Mouse (Mus musculus) testis, adult 2 months (tissue): Measurements from ENCODE around the gene Megf6. TPM values are rescaled to one million over a fixed set of nuclear protein-coding genes. Genes with fewer than 3 reads are reported as not detected.

ENCODE experiments used
- H3K27ac ChIP-seq: fragments of 200-500 bp; 2 replicates; pipeline ENCODE4 v1.5.1; 2012; ENCODE audit warnings: low read depth, low read length; ENCODE audit not compliant: control insufficient read depth, insufficient read depth
- H3K27me3 ChIP-seq: fragments of 200-500 bp; 2 replicates; pipeline ENCODE4 v1.6.1; 2012; ENCODE audit warnings: mild to moderate bottlenecking, low read length, moderate library complexity; ENCODE audit not compliant: control insufficient read depth, insufficient read depth
- H3K36me3 ChIP-seq: fragments of 200-500 bp; 2 replicates; pipeline ENCODE4 v1.6.1; 2012; ENCODE audit warnings: mild to moderate bottlenecking, low read length; ENCODE audit not compliant: control insufficient read depth, insufficient read depth
- H3K4me1 ChIP-seq: fragments of 200-500 bp; 2 replicates; pipeline ENCODE4 v1.6.1; 2012; ENCODE audit warnings: low read length; ENCODE audit not compliant: control insufficient read depth, insufficient read depth
- H3K4me3 ChIP-seq: fragments of 200-500 bp; 2 replicates; pipeline ENCODE4 v1.5.1; 2012; ENCODE audit warnings: low read depth, mild to moderate bottlenecking, low read length, moderate library complexity, mixed read lengths; ENCODE audit not compliant: control insufficient read depth
- CTCF ChIP-seq: fragments of 200-500 bp; IDR thresholded peaks from 2 replicates; pipeline ENCODE4 v1.5.1; 2012; ENCODE audit warnings: low read depth, mild to moderate bottlenecking, inconsistent platforms, low read length, moderate library complexity; ENCODE audit not compliant: control insufficient read depth, insufficient read depth, insufficient replicate concordance
- POLR2A ChIP-seq: fragments of 200-500 bp; IDR thresholded peaks from 2 replicates; pipeline ENCODE4 v1.6.1; 2012; ENCODE audit warnings: low read depth, mild to moderate bottlenecking, inconsistent platforms, low read length, moderate library complexity; ENCODE audit not compliant: control insufficient read depth
- polyA plus RNA-seq: library from polyadenylated mRNA; depleted of rRNA; stranded (reverse); fragments of >200 nt; gene quantifications from 2 replicates; pipeline ENCODE4 v1.2.3, GENCODE M21; 2012

Gene Megf6
- polyA plus RNA-seq, 1 experiment, result 1.0 TPM

DNA sequence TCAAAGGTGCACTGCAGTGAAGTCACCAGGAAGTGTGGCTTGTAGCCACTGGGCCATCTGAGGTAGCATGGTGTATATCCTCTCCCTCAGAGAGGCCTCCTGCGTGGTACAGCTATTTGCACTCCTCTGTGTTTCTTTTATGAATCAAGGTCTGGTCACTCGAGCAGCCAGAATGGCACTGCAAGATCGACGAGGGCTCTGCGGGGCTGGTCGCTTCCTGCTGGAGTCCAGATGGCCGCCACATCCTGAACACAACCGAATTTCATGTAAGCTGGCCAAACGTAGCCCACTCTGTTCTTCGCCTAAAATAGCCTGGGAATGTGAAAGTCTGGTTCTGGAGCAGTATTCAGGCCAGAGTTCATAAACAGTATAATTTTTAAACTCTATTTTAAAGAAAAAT is 24.2 kb upstream of the Megf6 start:
- no peak overlapping the region for H3K4me3 ChIP-seq

DNA sequence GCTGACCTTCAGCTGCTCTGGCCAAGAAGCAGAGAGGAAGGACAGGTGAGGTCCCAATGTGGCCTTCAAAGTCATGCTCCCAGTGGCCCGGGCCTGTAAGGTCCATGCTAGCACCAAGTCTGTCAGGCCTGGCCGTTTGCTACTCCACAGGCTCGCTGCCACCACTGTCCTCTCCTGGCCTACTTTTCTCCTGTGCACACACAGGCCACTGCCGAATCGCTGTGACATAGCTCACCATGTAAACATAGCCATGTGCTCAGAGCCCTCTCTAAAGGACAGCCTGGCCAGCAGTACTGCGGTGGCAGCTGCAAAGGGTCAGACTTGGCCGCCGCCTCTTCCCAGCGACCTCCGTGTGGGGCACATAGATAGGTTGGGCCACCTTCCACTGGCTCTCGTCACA is 16.4 kb upstream of the Megf6 start:
- TF ChIP-seq POLR2A, result no peak
- TF ChIP-seq CTCF, result no peak

More for the DNA sequence above, 24.2 kb upstream of the Megf6 start:
- TF ChIP-seq POLR2A (no peak), CTCF (no peak)
- Histone ChIP-seq H3K27ac (no peak overlapping the region), H3K4me1 (peaks cover 16% of the 10 kb centered on the region), H3K27me3 (no peaks in the 10 kb centered on the region), H3K36me3 (no peaks in the 10 kb centered on the region)

DNA sequence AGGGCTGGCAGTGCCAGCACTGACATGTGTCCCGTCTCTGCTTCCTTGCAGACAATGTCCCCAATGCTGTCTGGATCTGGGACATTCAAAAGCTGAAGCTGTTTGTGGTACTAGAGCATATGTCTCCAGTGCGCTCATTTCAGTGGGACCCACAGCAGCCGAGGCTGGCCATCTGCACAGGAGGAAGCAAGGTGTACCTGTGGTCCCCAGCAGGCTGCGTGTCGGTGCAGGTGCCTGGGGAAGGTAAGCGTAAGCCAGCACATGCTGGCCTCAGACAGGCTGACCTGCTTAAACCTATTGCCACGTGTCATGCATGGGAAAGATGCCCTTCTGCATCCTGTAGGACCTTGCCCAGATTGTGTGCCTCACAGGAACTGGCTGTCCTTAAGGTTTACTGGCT is 14.5 kb upstream of the Megf6 start:
- Histone ChIP-seq H3K36me3 (peaks cover 2% of the 10 kb centered on the region), H3K4me1 (peaks cover 5% of the 10 kb centered on the region), H3K4me3 (no peak overlapping the region), H3K27ac (no peak overlapping the region), H3K27me3 (no peaks in the 10 kb centered on the region)
- TF ChIP-seq POLR2A (no peak), CTCF (no peak)

More for the DNA sequence above, 16.4 kb upstream of the Megf6 start:
- Histone ChIP-seq H3K27me3 (no peaks in the 10 kb centered on the region), H3K27ac (no peak overlapping the region), H3K4me1 (no peaks in the 10 kb centered on the region; the same call in 1 of the 2 replicates), H3K36me3 (peaks cover 2% of the 10 kb centered on the region), H3K4me3 (no peak overlapping the region)

DNA sequence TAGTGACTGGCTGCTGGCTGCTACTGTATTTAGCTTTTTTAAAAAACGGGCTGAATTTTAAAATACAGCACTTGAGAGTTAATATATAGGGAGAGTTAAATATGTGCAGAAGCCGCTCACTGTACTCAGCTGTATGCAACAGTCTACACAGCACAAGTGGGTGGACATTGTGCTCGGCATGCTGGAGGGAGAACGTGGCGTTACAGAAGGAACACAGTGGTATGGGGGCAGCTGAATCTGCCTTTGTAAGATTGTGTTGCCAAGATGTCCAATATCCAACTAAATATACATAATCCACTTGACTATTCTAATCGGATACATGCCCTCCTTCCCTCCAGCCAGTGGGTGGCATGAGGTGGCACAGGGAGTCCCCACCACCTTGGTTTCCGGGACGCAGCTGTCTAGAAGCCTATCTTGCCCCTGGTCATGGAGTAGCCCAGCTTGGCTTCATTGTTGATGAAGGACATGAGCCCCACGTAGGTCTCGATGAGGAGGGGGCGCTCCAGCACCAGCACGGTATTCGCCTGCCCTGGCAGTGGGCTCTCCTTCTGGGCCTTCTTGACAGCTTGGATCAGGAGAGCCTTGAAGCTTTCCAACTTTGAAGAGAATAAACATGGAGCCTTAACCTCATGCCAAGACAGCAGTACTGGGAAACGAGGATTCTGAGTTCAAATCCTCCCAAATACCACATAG is 12.4 kb upstream of the Megf6 start:
- H3K4me1 ChIP-seq, result peaks cover 11% of the 10 kb centered on the region
- TF ChIP-seq POLR2A (no peak), CTCF (no peak)
- H3K4me3 ChIP-seq, result no peak overlapping the region
- peaks cover 2% of the 10 kb centered on the region for H3K36me3 ChIP-seq
- no peak overlapping the region for H3K27ac ChIP-seq
- H3K27me3 ChIP-seq, result no peaks in the 10 kb centered on the region

DNA sequence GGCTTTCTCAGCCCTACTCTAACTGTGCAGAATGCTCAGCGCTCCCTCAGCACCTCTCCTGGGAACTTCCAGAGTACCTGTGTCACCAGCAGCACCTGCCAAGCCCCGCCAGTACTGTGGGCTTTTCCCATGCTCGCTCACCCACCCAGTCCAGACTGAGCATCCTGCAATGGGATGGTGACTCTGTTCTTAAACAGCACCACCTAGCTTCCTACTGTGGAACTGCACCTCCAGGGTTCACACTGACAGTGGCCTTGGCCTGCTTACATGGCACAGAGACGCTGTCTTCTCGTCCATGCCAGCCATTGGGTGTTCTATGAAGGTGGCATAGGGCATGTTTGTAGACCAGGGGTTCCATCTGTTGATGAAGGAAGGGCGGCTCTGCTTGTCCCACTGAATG is 11.5 kb upstream of the Megf6 start:
- Histone ChIP-seq H3K36me3 (peaks cover 2% of the 10 kb centered on the region), H3K27me3 (no peaks in the 10 kb centered on the region), H3K4me3 (peak overlapping the region; percentile 1), H3K4me1 (peaks cover 11% of the 10 kb centered on the region), H3K27ac (no peak overlapping the region; the same call in 1 of the 2 replicates)
- TF ChIP-seq CTCF (peak; percentile 97; the same call in 1 of the 2 replicates), POLR2A (no peak)

DNA sequence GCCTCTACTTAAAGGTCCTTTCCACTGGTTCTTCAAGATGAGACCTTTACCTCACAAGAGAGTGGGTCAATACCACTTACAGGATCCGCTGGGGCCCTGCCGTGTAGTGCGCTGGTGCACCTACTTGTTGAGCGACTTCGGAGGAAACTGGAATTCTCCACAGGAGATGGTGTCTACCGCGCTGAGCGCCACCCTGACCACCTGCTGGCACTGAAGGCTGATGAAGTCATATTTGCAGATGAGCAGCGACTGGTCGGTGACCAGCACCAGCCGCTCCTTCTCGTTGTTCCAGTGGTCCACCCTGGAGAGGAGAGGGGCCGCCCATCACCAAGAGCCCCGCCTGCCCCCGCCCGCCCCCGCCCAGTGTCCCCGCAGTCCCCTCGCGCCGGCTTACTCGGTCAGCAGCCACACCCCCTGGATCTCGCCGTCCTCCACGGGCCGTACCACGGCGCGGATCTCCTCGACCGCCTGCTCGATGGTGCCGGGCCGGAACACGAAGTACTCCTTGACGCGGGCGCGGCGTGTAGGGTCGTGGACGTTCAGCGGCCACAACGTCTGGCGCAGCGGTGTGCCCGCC is 10.5 kb upstream of the Megf6 start:
- Histone ChIP-seq H3K4me1 (peaks cover 11% of the 10 kb centered on the region), H3K36me3 (peaks cover 2% of the 10 kb centered on the region), H3K27me3 (no peaks in the 10 kb centered on the region), H3K27ac (peak overlapping the region; percentile 92), H3K4me3 (peak overlapping the region; percentile 95)
- no peak for TF ChIP-seq CTCF
- no peak for TF ChIP-seq POLR2A

DNA sequence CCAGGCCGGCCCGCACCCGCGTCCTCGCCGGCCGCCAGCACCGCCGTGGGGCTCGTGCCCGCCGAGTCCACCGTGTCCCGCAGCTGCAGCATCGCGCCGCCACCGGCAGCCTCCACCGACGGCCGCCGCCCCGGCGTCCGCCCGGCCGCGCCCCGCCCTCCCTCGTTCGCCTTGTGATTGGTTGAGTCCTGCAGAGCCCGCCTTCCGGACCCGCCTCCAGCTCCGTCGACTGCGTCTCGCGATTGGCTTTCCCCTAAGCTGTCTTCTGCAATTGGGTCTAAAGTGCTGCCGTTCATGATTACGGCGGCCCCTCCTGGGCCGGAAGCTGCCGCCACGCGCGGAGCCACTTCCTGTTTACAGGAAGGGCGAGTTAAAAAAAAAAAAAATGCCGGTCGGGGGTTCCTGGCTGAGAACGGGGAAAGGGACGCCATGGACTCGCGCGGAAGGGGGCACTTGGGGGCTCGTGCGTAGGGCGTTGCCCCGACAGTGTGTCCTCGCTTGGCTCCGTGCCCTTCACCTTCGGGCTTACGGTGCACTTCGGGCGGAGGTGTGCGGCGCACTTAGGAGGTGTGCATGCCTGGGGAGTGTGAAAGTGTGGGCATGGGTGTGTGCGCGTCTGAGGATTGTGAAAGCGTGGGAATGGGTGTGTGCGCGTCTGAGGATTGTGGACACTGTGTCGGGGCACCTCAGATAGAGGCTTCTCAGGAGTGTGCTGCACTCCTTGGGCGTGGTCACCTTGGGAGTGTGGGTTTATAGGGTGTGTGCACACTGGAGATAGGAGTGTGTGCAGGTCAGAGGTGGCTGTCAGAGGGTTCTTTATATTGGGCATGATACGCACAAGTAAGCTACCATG is 9.8 kb upstream of the Megf6 start, which contains the start of gene Tprgl:
TSS of gene Tprgl (minus strand) at position 129 of the 853 bp plus-strand sequence.
- peak within 1 kb of the TSS; percentile 92 for H3K27ac ChIP-seq

More for the DNA sequence above, 9.8 kb upstream of the Megf6 start, which contains the start of gene Tprgl:
- Histone ChIP-seq H3K27me3 (no peaks in the 10 kb centered on the region), H3K4me3 (peak within 1 kb of the TSS; percentile 95), H3K36me3 (peaks cover 2% of the 10 kb centered on the region), H3K4me1 (peaks cover 11% of the 10 kb centered on the region)
- TF ChIP-seq CTCF (no peak; the same call in 1 of the 2 replicates), POLR2A (peak; percentile 71; the same call in 1 of the 2 replicates)
